8 mouse cellular contexts compared by ENCODE assay signal in genomic region chr13:23772561-23773313, GRCm38 (mm10). TPM values are rescaled to one million over a fixed set of nuclear protein-coding genes. Genes with fewer than 3 reads are reported as not detected.
DNase-seq lines count a peak whose midpoint lies in the region; ATAC-seq and TF ChIP-seq lines count a peak whose summit lies in the region.

No protein-coding gene starts in this region.

- peaks cover 19% of the 10 kb centered on the region for H3K4me1 ChIP-seq in forebrain, embryonic 10.5 days
- peaks cover 19% of the 10 kb centered on the region for H3K4me1 ChIP-seq in hindbrain, embryonic 10.5 days (replicated peaks)
- H3K4me1 ChIP-seq in limb, embryonic 10.5 days = peaks cover 12% of the 10 kb centered on the region
- H3K4me1 ChIP-seq in midbrain, embryonic 13.5 days (replicated peaks) = peaks cover 5% of the 10 kb centered on the region; the same call in 1 of the 2 replicates
- peaks cover 9% of the 10 kb centered on the region for H3K4me1 ChIP-seq in testis, adult 2 months (ENCODE audit: control insufficient read depth, insufficient read depth, low read length)

- no peak for TF ChIP-seq POLR2A in testis, adult 2 months (IDR thresholded peaks at IDR 0.05; ENCODE audit: control insufficient read depth, low read depth, low read length)

- ATAC-seq in midbrain, embryonic 13.5 days = peak; percentile 89

- peak overlapping the region; percentile 46 for H3K4me2 ChIP-seq in midbrain, embryonic 13.5 days (replicated peaks)

- peak overlapping the region; percentile 40; the same call in 1 of the 2 replicates for H3K27ac ChIP-seq in forebrain, embryonic 10.5 days
- H3K27ac ChIP-seq in hindbrain, embryonic 10.5 days = peak overlapping the region; percentile 53
- peak overlapping the region; percentile 50; the same call in 1 of the 2 replicates for H3K27ac ChIP-seq in limb, embryonic 10.5 days
- no peak overlapping the region for H3K27ac ChIP-seq in midbrain, embryonic 13.5 days
- H3K27ac ChIP-seq in testis, adult 2 months (ENCODE audit: control insufficient read depth, insufficient read depth, low read depth, low read length) = 0 out of 2 replicates have a peak overlapping the region, but pooled peaks have one; percentile 18

- DNase-seq in cerebellum, adult 9-10 months = peak; percentile 5
- no peak for DNase-seq in cerebellum, adult 8-10 months
- peak; percentile 69 for DNase-seq in MN1 (ENCODE audit: low spot score)
- peak; percentile 60 for DNase-seq in forebrain, embryonic 10.5 days (ENCODE audit: extremely low spot score, low spot score)
- peak; percentile 71 for DNase-seq in hindbrain, embryonic 10.5 days (ENCODE audit: low spot score)
- DNase-seq in limb, embryonic 10.5 days (ENCODE audit: low spot score) = peak; percentile 69

- H3K36me3 ChIP-seq in forebrain, embryonic 10.5 days (replicated peaks) = no peaks in the 10 kb centered on the region
- no peaks in the 10 kb centered on the region for H3K36me3 ChIP-seq in hindbrain, embryonic 10.5 days
- H3K36me3 ChIP-seq in limb, embryonic 10.5 days = no peaks in the 10 kb centered on the region
- no peaks in the 10 kb centered on the region for H3K36me3 ChIP-seq in midbrain, embryonic 13.5 days
- H3K36me3 ChIP-seq in testis, adult 2 months (ENCODE audit: control insufficient read depth, insufficient read depth, low read length) = no peaks in the 10 kb centered on the region

- no peaks in the 10 kb centered on the region for H3K27me3 ChIP-seq in forebrain, embryonic 10.5 days (ENCODE audit: poor library complexity, severe bottlenecking)
- no peaks in the 10 kb centered on the region for H3K27me3 ChIP-seq in hindbrain, embryonic 10.5 days (ENCODE audit: insufficient read depth, poor library complexity, severe bottlenecking)
- no peaks in the 10 kb centered on the region for H3K27me3 ChIP-seq in limb, embryonic 10.5 days (ENCODE audit: low read depth, poor library complexity, severe bottlenecking)
- no peaks in the 10 kb centered on the region for H3K27me3 ChIP-seq in midbrain, embryonic 13.5 days
- H3K27me3 ChIP-seq in testis, adult 2 months (ENCODE audit: control insufficient read depth, insufficient read depth, low read length) = no peaks in the 10 kb centered on the region

- 25% methylated on average over 21 of the region's 21 CpGs for WGBS in forebrain, embryonic 10.5 days
- 24% methylated on average over 21 of the region's 21 CpGs for WGBS in hindbrain, embryonic 10.5 days
- 24% methylated on average over 21 of the region's 21 CpGs for WGBS in limb, embryonic 10.5 days
- WGBS in midbrain, embryonic 13.5 days = 21% methylated on average over 21 of the region's 21 CpGs

- no peak overlapping the region for H3K9ac ChIP-seq in midbrain, embryonic 13.5 days (replicated peaks)

- TF ChIP-seq CTCF in testis, adult 2 months (IDR thresholded peaks at IDR 0.05; ENCODE audit: control insufficient read depth, insufficient read depth, insufficient replicate concordance, low read depth, low read length) = no peak

- no peaks in the 10 kb centered on the region for H3K9me3 ChIP-seq in forebrain, embryonic 10.5 days
- no peaks in the 10 kb centered on the region for H3K9me3 ChIP-seq in hindbrain, embryonic 10.5 days
- no peaks in the 10 kb centered on the region for H3K9me3 ChIP-seq in limb, embryonic 10.5 days (replicated peaks)
- H3K9me3 ChIP-seq in midbrain, embryonic 13.5 days = no peaks in the 10 kb centered on the region

- H3K4me3 ChIP-seq in forebrain, embryonic 10.5 days = peak overlapping the region; percentile 27; the same call in 1 of the 2 replicates
- H3K4me3 ChIP-seq in hindbrain, embryonic 10.5 days = peak overlapping the region; percentile 28
- peak overlapping the region; percentile 26 for H3K4me3 ChIP-seq in limb, embryonic 10.5 days
- H3K4me3 ChIP-seq in midbrain, embryonic 13.5 days (replicated peaks) = peak overlapping the region; percentile 10; the same call in 1 of the 2 replicates
- peak overlapping the region; percentile 40; the same call in 1 of the 2 replicates for H3K4me3 ChIP-seq in testis, adult 2 months (ENCODE audit: control insufficient read depth, low read depth, low read length)

RNA-seq across cellular contexts. Expression of gene Trim38, which starts 3.0 kb away (rescaled TPM):
- 0.10 and 0.12 TPM in 2 replicates for polyA plus RNA-seq in forebrain, embryonic 10.5 days (2016; fragmentation: Nextera tagmentation; extraction: Ambion mirVana)
- polyA plus RNA-seq in hindbrain, embryonic 10.5 days (2016; fragmentation: Nextera tagmentation; extraction: Ambion mirVana) = not detected in 2 replicates
- not detected in 2 replicates for polyA plus RNA-seq in limb, embryonic 10.5 days (2016; fragmentation: Nextera tagmentation; extraction: Ambion mirVana)
- polyA plus RNA-seq in midbrain, embryonic 13.5 days (2015; fragmentation: Nextera tagmentation; extraction: Ambion mirVana) = 0.15 TPM in 1 of 2 replicates, not detected in the other
- 2.1 and 2.5 TPM in 2 replicates for polyA plus RNA-seq in testis, adult 2 months (2012; rRNA removed)

RNA-seq across cellular contexts. Expression of gene Hist1h1a, which starts 9.3 kb away (rescaled TPM):
- 2.6 and 3.3 TPM in 2 replicates for polyA plus RNA-seq in forebrain, embryonic 10.5 days (2016; fragmentation: Nextera tagmentation; extraction: Ambion mirVana)
- 2.3 and 3.4 TPM in 2 replicates for polyA plus RNA-seq in hindbrain, embryonic 10.5 days (2016; fragmentation: Nextera tagmentation; extraction: Ambion mirVana)
- polyA plus RNA-seq in limb, embryonic 10.5 days (2016; fragmentation: Nextera tagmentation; extraction: Ambion mirVana) = 2.1 and 4.0 TPM in 2 replicates
- polyA plus RNA-seq in midbrain, embryonic 13.5 days (2015; fragmentation: Nextera tagmentation; extraction: Ambion mirVana) = 1.6 and 2.2 TPM in 2 replicates
- 2.9 and 4.3 TPM in 2 replicates for polyA plus RNA-seq in testis, adult 2 months (2012; rRNA removed)

RNA-seq across cellular contexts. Expression of gene Hist1h3a, which starts 10.6 kb away (rescaled TPM):
- 2.2 and 3.6 TPM in 2 replicates for polyA plus RNA-seq in forebrain, embryonic 10.5 days (2016; fragmentation: Nextera tagmentation; extraction: Ambion mirVana)
- 3.7 and 4.8 TPM in 2 replicates for polyA plus RNA-seq in hindbrain, embryonic 10.5 days (2016; fragmentation: Nextera tagmentation; extraction: Ambion mirVana)
- polyA plus RNA-seq in limb, embryonic 10.5 days (2016; fragmentation: Nextera tagmentation; extraction: Ambion mirVana) = 3.0 and 5.3 TPM in 2 replicates
- 1.4 and 3.3 TPM in 2 replicates for polyA plus RNA-seq in midbrain, embryonic 13.5 days (2015; fragmentation: Nextera tagmentation; extraction: Ambion mirVana)
- 29.4 and 33.4 TPM in 2 replicates for polyA plus RNA-seq in testis, adult 2 months (2012; rRNA removed)

RNA-seq across cellular contexts. Expression of gene Hist1h4a, which starts 11.7 kb away (rescaled TPM):
- 0.69 TPM in 1 of 2 replicates, not detected in the other for polyA plus RNA-seq in forebrain, embryonic 10.5 days (2016; fragmentation: Nextera tagmentation; extraction: Ambion mirVana)
- not detected in 2 replicates for polyA plus RNA-seq in hindbrain, embryonic 10.5 days (2016; fragmentation: Nextera tagmentation; extraction: Ambion mirVana)
- 0.51 and 0.62 TPM in 2 replicates for polyA plus RNA-seq in limb, embryonic 10.5 days (2016; fragmentation: Nextera tagmentation; extraction: Ambion mirVana)
- 0.44 and 0.57 TPM in 2 replicates for polyA plus RNA-seq in midbrain, embryonic 13.5 days (2015; fragmentation: Nextera tagmentation; extraction: Ambion mirVana)
- polyA plus RNA-seq in testis, adult 2 months (2012; rRNA removed) = 83.8 and 94.1 TPM in 2 replicates

RNA-seq across cellular contexts. Expression of gene Hist1h4b, which starts 15.9 kb away (rescaled TPM):
- polyA plus RNA-seq in forebrain, embryonic 10.5 days (2016; fragmentation: Nextera tagmentation; extraction: Ambion mirVana) = 2.5 and 4.5 TPM in 2 replicates
- 4.9 and 5.4 TPM in 2 replicates for polyA plus RNA-seq in hindbrain, embryonic 10.5 days (2016; fragmentation: Nextera tagmentation; extraction: Ambion mirVana)
- polyA plus RNA-seq in limb, embryonic 10.5 days (2016; fragmentation: Nextera tagmentation; extraction: Ambion mirVana) = 4.4 and 5.9 TPM in 2 replicates
- polyA plus RNA-seq in midbrain, embryonic 13.5 days (2015; fragmentation: Nextera tagmentation; extraction: Ambion mirVana) = 4.6 and 5.2 TPM in 2 replicates
- 2.4 and 2.5 TPM in 2 replicates for polyA plus RNA-seq in testis, adult 2 months (2012; rRNA removed)
